Mouse (Mus musculus) hematopoietic multipotent progenitor cell, adult 10-12 weeks (in vitro differentiated cells): ENCODE data around the gene Fbxl16. TPM values are rescaled to one million over a fixed set of nuclear protein-coding genes. Genes with fewer than 3 reads are reported as not detected.

Source experiments
- polyA plus RNA-seq: library from polyadenylated mRNA; stranded (reverse); fragments of >175 nt; gene quantifications from 2 replicates; pipeline ENCODE4 v1.2.3, GENCODE M21; 2012; ENCODE audit warnings: low replicate concordance

Fbxl16 gene
- 0.73 and 0.79 TPM in 2 replicates for polyA plus RNA-seq

DNA sequence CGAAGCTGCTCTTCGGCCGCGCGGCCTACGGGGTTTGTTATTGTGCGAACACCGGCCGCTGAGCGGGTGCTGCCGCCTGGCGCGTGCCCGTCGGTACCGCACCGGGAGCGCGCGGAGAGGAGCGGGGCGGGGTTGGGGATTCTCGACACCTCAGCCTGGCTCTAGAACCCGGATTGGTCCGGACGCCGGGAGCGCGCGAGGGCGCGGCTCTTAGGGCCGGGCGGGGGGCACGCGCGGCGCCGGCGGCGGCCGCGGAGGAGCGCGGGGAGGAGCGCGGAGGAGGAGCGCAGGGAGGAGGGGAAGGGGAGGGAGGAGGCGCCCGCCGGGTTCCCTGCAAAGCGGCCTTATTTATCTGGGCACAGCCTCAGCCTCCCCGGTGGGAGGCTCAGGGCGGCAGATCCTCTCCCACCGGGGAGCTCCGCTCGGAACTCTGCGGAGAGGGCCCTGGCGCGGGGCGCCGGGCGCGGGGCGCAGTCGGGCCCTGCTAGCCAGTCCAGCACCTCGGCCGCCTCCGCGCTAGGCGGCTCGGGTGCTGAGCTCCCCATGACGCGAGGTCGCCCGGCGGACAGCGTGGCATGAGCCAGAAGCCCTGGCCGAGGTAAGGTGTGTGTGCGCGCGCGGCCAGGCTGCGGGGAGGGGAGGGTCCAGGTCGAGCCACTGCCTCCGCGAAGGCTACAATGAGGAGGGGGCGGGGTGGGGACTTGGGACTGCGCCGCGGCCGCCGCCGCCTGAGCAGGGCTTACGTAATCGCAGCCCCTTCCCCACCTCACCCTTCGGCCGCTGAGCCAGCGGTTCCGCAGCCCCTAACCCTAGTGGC, at the start of gene Fbxl16:
TSS of gene Fbxl16 (plus strand) at position 297 of the 817 bp plus-strand sequence.

DNA sequence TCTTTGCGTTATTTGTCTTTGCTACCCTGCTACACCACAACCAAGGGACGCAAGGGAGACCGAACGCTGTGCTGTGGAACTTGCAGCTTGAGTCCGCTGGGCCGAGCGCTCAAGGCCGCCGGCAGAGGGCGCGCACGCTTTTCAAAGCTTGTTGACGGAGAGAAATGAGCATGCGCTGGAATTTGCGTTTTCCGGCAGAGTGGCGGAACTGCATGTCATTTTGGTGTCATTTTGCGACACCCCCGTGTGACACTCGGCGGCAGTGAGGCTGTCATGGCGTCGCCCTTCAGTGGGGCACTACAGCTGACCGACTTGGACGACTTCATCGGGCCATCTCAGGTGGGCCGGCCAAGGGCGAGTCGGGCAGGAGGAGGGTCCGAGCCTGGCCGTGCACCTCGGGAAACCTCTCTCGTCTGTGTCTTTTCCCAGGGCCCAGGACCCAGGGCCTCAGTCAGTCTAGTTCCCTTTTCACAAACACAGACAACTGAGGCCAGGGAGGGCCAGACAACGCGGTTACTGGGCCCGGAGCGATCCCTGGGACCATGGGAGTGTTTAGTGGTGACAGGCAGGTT, 35.2 kb upstream of the Fbxl16 start, which contains the start of gene Narfl:
TSS of gene Narfl (plus strand) at position 228 of the 572 bp plus-strand sequence.

DNA sequence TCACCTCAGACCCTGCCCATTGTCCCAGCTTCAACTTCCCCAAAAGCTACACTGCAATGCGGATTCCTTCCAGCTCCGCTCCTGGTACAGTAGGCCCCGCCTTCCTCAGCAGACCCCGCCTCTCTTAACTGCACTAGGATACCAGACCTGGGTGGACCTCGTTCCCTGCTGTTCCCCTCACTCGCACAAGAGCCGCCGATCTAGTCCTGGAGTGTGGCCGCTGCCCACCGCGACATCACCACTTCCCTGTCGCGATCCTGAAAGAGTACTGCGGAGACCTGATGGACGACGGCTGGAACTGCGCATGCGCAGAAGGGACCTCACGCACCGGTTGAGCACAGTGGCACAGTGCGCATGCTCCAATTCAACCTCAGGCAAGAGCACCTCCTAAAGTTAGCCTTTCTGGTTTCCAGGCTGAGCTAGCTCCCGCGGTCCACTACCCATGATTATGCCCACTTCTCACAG, 23.6 kb upstream of the Fbxl16 start, which contains the start of gene Haghl:
TSS of gene Haghl (minus strand) at position 393 of the 465 bp plus-strand sequence.

DNA sequence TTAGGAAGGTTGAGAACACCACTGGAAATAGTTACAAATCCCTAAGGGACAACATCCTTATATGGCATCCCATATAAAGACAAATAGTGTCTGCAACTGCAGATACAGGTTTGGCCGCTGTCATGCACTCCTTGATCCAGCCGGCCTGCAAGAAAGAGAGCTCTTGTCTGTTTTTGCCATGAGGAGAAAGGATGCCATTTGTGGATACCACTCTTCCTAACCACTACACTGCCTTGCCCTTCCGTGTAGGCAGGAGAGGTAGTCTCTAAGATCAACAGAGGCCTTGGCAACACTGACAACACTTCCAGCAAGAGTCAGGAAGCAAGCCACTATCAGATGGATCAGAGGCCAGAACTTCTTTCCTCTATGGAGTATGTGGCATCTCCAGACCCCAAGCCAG, 22.6 kb upstream of the Fbxl16 start, which contains the start of gene Ccdc78:
TSS of gene Ccdc78 (plus strand) at position 301 of the 400 bp plus-strand sequence.

DNA sequence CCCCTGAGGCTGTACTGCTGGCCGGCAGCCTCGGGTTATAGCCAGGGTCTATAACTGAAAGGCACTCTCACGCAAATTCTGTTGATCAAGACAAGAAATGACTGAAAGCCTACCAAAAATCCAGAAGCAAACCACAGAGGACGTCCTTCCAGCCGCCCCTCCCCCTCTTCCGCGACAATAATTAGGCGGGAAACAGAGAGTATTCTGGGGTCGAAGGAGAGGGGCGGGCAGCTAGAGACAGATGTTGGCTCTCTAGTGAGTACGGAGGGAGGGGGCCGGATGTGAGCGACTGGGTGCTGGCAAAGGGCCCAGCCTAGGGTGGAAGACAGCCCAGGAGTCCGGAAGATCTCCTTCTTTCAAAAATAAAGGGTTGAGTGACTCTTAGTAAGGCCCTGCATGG, 16.3 kb upstream of the Fbxl16 start, which contains the start of gene Fam173a:
TSS of gene Fam173a (minus strand) at position 287 of the 400 bp plus-strand sequence.

DNA sequence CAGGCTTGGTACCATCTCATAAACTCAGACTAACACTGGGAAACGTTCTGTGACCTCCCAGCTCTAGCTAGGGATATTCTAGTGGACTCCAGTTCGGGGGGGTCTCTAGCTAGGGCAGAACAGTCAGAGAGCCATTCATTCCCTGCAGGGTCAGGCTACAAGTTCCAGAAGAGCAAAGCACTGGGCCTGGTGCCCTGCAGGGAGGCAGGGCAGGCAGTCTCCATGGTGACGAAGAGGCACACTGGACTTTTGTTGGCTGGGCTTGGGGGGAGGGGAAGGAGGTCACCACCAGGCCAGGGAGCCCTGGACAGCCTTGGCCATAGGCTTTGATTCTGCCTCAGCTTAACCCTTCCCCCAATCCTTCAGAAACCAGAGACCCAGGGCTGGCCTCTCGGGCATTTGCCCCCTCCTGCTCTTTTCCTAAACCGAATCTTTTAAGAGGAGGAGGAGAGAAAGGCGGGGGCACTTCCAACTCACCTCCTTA, 13.2 kb upstream of the Fbxl16 start, which contains the start of gene AC134908.4:
TSS of gene AC134908.4 (minus strand) at position 51 of the 484 bp plus-strand sequence.

DNA sequence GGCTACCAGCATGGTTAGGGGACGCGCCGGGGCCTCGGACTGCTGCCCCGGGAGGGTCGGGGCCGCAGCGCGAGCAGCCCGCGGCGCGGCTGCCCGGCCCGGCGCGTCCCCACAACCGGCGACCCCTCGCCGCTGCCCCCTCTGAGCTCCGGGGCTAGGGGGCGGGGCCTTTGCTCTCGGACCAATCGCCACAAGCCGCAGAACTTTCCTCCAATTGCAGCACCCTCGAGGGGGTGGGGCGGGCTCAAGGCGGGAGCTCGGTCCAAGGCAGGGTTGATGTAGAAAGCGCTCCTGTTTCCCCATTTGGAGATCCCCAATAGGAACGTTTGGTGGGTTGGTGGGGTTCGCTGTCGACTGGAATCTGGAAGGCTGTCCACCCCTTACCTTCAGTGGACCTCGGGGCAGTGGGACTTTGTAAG, 11.9 kb upstream of the Fbxl16 start, which contains the start of gene Metrn:
TSS of gene Metrn (minus strand) at position 186 of the 419 bp plus-strand sequence.

DNA sequence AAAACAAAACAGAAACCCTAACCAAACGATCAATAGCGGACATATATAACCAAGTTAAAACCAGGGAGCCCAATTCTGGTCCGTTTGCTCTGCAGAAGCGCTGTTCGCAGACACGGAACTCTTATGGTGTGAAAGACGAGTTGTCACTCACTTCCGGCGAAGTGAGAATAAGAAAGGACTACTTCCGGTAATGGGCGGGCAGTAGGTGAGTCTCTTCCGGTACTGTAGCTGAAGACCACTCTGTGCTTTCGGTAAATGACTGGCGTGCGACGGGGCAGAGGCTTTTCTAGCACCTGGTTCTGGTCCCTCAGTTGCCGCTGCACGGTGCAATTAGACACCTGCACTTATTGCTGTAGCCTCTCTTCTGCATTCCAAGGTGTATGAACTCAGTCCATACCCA, 14.6 kb downstream of the Fbxl16 start, which contains the start of gene Wdr24:
TSS of gene Wdr24 (plus strand) at position 176 of the 400 bp plus-strand sequence.

DNA sequence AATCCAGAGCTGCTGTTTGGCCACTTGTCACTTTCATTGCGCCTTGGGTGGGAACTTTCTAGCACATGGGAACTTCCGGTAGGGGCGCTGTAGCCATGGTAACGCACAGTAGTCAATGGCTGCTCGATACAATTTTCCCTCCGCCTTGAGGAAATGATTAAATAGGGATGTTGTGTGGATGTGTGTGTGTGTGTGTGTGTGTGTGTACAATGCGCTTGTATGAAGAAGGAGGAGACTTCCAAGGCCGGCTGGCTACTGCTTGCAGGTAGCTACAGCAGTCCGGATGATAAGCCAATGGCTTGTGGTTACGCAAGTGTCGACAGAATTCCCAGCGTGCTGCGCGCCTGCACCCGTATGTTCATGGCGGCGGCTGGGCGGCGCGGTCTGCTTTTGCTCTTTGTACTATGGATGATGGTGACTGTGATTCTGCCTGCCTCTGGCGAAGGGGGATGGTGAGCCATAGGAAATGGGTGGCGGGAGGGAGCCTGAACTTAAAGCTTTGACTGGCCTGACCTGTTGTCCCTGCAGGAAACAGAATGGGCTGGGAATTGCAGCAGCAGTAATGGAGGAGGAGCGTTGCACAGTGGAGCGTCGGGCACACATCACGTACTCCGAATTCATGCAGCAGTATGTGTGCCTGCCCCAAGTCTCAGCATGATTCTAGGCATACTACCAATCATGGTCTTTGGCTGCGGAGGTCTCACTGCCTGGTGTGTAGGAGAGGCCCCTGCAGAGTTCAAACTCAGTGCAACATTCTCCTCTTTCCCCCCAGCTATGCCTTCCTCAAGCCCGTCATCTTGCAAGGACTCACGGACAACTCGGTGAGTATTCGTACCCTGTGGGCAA, 20.1 kb downstream of the Fbxl16 start, which contains the start of gene Jmjd8:
TSS of gene Jmjd8 (plus strand) at position 156 of the 846 bp plus-strand sequence.

DNA sequence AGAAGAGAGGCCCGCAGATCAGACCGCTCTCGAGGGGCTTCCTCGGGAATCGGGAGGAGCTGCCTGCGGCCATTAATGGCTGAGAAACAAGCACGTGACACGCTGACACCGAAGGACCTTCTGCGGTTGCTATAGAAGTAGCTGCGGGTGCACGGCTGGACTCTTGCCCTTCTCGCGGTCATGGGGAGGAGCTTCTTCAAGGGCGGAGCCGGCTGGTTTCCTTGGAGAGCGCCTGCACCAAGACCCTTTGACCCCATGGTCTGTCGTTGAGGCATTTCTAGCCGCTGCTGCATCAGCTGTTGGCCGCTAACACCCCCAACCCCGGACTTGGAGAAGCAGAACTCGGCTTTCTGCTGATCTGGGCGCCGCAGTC, 24.4 kb downstream of the Fbxl16 start, which contains the start of gene Stub1:
TSS of gene Stub1 (minus strand) at position 114 of the 373 bp plus-strand sequence.

DNA sequence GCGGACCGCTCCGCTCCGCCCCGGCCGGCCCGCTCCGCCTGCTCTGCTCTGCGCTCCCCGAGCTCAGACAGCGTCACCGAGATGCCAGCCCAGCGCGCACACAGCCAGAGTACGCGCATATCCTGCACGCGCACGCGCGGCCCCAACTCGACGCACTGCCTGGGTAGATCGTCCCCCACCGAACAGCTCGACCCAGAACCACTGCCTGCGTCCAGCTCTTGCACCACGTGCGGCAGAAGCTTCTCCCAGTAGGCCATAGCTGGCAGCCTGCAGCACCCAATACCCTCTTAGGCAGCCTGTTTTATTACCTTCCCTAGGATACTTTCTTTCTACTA, 28.2 kb downstream of the Fbxl16 start, which contains the start of gene Rhbdl1:
TSS of gene Rhbdl1 (minus strand) at position 220 of the 335 bp plus-strand sequence.

DNA sequence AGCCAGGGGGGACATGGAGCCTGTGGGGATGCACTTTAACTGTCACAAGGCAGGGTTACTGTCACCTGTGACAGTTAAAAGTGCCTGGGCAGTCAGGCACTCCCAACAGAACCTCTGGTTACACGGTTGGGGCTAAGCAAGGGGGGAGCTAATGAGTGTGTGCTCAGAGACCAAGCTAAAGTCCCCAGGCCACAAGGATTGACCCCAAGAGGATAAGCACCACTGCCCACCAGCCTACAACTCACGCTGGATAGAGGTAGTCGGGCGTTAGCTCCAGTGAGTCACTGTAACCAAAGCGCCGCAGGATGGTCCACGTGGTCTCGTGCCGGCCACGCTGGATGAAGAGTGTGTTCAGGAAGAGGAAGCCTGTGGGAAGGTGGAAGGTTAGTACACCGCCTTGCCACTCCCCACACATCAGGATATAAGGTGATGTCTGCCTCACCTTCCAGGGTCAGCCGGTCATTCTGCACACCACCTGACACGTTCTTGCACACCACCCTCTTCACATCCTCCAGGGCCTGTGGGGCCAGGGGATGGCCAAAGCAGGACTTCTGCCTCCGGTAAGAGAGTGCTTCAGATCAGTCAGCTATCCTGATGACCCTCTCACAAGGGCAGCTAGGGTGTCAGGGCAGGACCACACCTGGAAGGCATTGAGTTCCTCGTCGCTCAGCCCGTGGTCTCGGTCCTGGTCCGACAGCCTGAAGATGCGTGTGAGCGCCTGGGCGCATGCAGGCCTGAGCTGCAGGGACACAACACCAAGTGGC, 32.4 kb downstream of the Fbxl16 start, which contains the start of gene Gm20683:
TSS of gene Gm20683 (minus strand) at position 647 of the 764 bp plus-strand sequence.

DNA sequence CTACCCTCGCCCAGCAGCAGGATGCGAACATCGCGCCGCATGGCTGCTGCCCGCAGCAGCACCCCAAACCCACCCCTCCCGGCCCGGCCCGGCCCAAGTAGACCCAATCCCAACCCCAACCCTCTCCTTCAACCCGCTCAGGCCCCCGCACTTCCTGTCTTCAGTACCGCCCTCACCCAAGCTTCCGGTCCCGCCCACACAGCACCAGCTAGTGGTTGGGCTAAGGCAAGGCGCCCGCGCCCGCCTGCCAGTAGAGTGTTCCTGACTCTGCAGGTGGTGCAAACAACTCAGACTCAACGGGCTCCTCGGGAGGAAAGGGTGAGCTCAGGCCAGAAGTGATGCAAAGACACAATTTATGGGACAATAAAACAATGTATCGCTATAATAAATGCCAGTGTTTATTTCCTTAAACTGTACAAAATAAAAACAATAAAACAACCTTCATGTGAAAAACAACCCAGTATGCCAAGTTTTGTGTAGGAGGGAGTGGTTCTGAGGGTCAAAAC, 35.6 kb downstream of the Fbxl16 start, which contains the start of gene Rhot2:
TSS of gene Rhot2 (minus strand) at position 456 of the 506 bp plus-strand sequence.

DNA sequence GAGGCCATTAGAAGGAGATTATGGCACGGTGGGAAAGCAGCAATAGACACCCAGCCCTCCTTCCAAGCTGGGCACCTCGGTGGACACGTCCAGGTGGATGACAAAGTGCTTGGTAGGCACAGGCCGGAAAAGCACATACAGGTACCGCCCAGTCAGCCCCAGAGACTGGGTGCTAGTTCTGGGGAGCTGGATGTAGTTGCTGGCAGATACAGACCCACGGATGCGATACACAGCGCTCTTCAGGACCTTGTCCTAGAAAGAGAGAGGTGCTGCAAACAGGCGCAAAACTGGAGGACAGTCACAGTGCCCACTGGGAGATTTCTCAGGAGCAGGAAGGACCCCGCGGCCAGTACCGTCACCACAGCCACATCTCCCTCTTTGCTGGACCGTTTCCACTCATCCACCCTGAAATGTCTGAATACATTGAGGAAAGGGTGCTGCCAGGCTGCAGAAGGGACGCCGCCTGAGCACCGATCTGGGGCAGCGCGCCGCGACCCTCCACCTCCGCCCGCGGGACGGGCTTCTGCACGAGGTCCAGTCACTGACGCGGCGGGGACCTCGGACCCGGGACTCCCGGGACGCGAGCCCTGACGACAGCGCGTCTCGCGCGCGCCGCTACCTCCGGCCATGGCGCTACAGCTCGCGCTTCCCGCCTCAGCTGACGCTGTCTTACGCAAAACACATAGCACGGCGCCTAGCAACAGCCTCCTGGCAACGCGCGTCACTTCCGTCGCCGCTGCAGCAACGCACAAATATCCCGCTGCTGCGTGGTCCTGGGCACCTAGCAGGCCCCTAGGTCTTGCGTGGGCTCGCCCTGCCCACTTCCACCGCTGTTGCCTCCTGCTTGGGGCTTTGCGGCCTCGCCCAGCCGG, 52.2 kb downstream of the Fbxl16 start, which contains the start of gene Wdr90:
TSS of gene Wdr90 (minus strand) at position 670 of the 872 bp plus-strand sequence.

DNA sequence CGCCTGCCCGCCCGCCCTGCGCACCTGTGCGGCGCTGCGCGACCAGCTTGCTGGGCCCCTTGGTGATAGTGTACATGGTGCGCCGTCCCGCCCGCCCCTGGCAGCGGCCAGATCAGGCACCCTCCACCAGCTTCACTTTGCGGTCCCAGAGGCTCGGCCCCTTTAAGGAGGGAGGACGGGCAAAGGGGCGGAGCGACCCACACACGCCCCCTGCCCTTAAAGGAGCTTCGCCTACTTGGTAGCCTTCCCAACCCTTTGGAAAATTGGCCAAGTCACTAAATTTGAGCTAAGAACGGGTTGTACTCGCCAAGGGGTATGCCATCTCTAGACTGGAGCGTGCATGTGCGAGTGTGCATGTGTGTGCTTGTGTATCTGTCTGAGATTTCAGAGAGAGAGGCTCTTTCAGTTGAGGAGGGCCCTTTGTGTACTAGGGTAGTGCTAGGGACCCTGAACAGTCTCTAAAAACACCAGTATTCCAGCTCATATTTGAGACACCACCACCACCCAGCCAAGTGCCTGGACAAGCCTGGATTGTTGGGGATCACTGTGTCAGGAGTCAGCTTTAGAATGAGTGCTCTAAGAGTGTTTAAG, 59.8 kb downstream of the Fbxl16 start, which contains the start of gene Mcrip2:
TSS of gene Mcrip2 (minus strand) at position 164 of the 591 bp plus-strand sequence.

